Mouse (Mus musculus) layer of hippocampus, postnatal 25 days (tissue): Measurements from ENCODE around the gene Vps25. TPM values are rescaled to one million over a fixed set of nuclear protein-coding genes. Genes with fewer than 3 reads are reported as not detected.
A peak's percentile ranks its signal among the peaks of the same experiment; 100 is the strongest.

ENCODE experiments used
- DNase-seq, 2 experiments: peaks; one replicate each; pipeline ENCODE4 v3.0.0; 2022; ENCODE audit warnings: mixed read lengths in 2 of 2, low spot score in 1 of 2; ENCODE audit errors: extremely low spot score in 1 of 2
- total RNA-seq, 2 experiments: library from RNA; stranded (reverse); gene quantifications; 2 replicates each; pipeline ENCODE4 v1.2.3; 2021

Vps25 gene
- total RNA-seq: 10 to 100 TPM; 70.0 to 75.2 TPM

DNA sequence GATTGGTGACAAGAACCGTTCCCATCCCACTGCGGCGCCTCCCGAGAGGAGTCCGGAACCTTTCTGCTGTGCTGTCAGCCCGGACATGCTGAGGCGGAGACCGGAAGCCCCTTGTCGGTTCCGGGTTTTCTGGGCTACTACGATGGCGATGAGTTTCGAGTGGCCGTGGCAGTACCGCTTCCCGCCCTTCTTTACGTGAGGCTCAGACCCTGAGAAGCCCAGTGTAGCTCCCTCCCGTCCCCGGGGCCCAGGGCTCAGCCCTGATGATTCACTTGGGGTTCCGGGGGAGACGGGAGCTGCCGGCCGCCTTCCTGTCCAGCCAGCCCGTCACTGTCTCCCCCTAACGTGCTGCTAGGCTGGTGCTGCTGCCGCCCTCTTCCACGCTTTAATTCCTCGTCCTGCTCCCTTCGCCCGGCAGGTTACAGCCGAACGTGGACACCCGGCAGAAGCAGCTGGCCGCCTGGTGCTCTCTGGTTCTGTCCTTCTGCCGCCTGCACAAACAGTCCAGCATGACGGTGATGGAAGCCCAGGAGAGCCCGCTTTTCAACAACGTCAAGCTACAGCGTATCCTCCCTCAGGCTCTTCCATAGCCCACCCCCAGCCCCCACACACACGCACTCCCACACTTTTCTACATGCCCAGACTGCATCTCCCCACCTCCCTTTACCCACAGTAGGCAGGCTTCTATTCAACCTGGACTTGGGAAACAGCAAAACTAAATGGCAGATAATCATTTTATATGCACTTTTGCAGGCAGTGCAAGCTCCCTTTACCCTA, at the start of gene Vps25:
TSS of gene Vps25 (plus strand) at position 95 of the 777 bp plus-strand sequence.
- peak; percentile 71 to 77 for DNase-seq

DNA sequence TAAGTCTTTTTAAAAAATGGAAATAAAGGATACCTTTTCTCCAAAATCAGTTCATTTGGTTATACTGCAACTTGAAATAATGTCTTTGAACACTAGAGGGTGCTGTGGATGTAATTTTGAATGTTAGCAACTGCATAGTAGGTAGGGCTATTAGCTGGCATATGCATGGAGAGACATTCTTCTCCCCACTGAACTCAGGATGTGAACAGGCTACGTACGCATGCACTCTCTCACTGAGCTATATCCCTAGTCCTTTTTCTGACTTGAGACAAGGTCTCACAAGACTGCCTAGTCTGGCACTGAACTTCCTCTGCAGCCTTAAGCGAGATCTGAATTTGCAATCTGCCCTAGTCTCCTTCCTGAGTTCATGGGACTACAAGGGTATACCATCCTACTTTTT, 41.5 kb upstream of the Vps25 start:
- no peak for DNase-seq

DNA sequence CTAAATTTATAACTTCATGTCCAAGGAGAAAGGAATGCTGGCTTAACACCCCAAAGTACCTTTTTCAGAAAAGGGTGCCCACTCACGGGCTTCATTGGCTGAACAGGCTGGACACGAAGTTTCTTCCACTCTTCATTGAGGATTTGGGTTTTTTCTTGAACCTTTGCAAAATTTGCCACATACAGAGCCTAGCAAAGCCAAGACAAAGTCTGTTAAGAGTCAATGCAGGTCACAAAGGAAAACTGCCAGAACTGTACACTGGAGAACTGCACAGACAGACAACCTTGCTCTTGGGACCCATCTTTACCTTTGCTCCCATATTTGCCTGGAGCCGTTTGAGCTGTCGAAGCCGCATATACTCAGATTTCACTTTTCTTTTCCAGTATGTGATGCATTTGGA, 36.6 kb upstream of the Vps25 start:
- no peak for DNase-seq

- DNase-seq: no peak
These were observed 35.0 kb upstream of the Vps25 start for GRCm38 (mm10) chr11:101218436-101219055.

- no peak for DNase-seq
These were observed 32.7 kb upstream of the Vps25 start for GRCm38 (mm10) chr11:101220853-101221252.

DNA sequence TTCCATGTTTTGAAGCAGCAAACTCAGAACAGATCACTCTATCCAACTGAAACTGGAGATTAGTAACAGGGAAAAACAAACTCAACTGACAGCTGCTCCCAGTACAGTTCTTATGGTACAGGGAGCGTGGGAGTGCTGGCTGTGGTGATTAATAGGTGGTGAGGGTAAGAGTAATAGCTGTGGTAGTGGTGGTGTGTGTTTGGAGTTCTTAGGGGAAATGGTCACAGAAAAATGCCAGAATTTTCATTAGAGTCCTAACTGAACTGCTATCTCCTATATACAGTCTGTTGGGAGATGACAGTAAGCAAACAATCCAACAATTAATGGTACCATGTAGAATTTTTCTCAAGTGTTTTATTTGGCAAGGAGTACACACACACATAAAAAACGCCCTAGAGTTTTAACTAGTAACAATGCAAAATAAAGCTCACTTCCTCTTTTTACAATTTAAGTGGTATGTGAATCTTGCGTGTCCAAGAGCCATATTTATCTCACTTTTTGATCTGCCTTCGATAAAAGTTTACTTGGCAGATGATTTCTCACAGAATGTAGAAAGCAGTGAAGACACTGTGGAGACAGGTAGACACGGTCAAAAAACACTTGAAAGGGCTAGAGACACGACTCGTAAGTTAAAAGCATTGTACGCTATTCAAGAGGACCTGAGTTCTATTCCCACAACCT, 32.1 kb upstream of the Vps25 start:
- no peak for DNase-seq

- no peak for DNase-seq
These were observed 29.2 kb upstream of the Vps25 start for GRCm38 (mm10) chr11:101224337-101224736.

DNA sequence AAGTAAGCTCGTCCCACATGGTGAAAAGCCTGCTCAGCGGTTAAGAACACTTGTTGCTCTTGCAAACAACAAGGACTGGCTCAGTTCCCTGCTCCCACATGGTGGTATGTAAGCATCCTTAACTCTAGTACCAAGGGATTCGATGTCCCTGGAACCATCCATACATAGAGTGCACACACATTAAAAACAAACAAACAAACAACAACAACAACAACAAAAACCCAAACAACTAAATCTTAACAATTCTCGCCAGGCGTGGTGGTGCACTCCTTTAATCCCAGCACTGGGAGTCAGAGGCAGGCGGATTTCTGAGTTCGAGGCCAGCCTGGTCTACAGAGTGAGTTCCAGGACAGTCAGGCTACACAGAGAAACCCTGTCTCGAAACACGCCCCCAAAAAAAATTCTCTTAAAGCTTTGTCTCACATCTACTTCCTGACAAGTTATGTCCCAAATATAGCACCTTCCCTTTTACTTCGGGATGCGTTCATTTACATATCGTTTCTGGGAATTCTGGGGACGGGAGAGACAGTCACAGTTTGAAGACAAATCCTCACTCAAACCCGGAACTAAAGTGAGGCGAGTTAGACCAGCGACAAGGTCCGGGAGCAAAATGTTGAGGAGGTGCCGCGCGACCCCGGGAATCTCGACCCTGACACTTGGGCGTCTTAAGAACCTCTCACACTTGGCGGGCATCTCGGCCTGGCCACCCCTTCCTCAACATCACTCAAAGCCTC, 28.0 kb upstream of the Vps25 start:
- no peak for DNase-seq

- peak; percentile 78 to 89 for DNase-seq
These were observed 27.3 kb upstream of the Vps25 start, which contains the start of gene Ezh1 for GRCm38 (mm10) chr11:101226065-101226701. Ezh1 (minus strand) TSS chr11:101226463.

- DNase-seq: peak in 1 of 2 experiments; percentile 28
These were observed 24.1 kb upstream of the Vps25 start for GRCm38 (mm10) chr11:101229361-101229900.

DNA sequence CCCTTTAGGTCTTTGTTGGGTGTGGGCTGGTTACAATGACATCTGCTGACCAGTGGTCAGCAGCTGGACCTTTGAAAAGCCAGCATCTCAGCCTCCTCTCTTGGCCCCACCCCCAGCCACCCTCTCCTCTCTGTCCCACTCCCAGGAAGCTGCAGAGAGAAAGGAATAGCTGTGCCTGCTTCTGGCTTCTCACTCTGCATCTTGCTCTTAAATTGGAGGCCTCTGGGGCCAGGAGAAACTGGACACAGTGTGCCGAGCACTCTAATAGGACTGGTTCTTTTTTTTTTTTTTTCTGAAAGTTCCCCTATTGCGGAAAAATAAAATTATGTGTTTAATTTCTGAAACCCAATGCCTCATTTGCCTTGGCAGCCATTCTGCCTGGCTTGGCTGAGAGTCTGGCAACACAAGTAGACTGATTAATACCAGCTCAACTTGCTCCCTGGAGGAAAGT, 23.4 kb upstream of the Vps25 start:
- no peak for DNase-seq

DNA sequence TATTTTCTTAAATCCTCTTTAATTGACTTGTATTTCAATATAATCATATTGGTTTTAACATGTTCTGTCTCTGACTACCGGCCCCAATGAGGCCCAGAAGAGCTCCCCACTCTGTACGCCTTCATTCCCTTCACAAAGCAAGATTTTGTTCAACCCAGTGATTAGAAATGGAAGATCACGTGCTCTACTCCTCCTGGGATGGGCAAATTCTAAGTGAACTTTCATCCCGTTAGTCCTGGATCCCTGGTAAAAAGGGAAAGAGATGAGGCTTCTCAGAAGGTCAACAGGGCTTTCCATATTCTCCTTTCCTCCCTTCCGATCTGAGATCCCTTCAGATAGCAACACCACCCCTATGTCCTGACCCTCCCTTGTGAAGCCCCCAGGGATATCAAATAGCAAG, 23.0 kb upstream of the Vps25 start:
- no peak for DNase-seq

DNA sequence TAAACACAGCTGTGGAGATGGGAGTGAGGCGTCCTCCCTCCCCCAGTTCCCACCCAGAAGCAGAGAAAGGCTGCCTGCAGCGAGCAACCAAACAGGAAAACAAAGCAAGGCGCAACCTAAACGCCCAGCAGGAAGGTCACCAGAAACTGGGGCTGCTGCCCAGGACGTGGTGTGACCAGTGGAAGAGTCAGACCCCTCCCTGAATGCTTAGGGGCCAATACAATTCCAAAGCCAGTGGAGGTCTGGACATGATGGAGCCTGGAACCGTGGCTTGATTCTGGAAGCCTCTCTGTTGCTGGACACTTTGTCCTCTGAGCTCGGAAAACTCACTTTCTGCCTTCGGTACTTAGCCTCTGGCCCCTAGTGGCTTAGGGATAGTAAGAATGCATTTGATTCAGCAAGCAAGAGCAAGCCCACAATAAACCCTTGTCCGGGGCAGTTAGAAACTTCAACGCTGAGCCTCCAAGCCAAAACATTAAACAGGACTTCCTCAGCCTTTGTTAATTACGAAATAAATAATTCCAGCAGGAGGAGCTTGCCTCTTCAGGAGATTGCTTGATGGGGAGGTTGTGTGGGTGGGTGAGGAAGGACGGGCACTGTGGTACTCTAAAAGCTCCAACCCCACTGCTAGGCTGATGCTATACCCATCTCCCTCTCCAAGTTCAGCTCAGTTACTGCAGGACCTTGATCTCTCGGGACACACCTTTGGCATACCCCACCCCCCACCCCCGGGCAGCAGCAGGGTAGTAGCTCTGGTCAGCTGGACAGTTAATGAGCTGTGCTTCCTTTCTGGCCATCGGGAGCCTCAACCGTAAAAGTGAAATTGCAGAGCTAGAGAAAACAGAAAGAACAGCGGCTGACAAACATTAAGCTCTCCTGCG, 22.3 kb upstream of the Vps25 start:
- no peak for DNase-seq

GRCm38 (mm10) chr11:101232010-101232839, 21.3 kb upstream of the Vps25 start:
- DNase-seq: no peak

DNA sequence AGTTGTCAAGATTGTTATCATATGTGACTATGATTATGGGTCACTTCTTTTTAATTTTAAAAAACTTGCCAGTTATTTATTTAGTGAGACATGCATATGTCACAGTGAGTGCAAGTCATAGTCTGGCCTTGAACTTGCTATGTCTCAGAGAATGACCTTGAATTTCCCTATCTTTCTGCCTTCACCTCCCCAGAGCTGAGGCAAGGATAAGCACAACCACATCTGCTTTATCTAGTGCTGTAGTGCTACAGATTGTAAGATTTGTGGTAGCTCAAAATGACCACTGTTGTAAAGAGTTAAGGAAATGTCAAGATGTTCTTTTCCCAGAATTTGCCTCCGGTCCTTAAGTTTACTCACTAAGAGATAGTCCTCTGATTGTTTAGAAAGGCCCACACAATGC, 20.3 kb upstream of the Vps25 start:
- no peak for DNase-seq

GRCm38 (mm10) chr11:101234124-101234523, 19.4 kb upstream of the Vps25 start:
- no peak for DNase-seq

GRCm38 (mm10) chr11:101235429-101235828, 18.1 kb upstream of the Vps25 start:
- DNase-seq: no peak

DNA sequence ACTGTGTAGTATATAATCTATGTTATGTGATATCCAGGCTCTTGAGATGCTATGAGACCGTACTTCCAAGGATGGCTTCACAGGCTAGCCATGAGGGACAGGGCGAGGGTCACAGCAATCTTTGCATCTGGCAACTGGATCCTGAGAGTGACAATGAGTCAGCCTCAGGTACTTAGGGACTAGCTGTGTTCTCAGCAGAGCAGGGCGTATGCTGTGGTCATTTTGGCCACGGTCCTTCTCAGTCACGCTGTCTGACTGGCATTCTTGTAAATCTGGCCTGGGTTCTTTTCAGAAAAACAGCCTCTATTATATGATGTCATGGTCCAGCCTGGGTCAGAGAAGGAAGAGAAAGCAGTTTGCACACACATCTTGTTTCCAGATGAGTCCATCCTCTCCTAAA, 16.7 kb upstream of the Vps25 start:
- DNase-seq: no peak
